Mouse (Mus musculus) lung, postnatal 4 days (tissue): ENCODE results near the gene Nav2.

Source experiments
- DNase-seq, 2 experiments: peaks; one replicate each; pipeline ENCODE4 v3.0.0; 2021

Gene Nav2

DNA sequence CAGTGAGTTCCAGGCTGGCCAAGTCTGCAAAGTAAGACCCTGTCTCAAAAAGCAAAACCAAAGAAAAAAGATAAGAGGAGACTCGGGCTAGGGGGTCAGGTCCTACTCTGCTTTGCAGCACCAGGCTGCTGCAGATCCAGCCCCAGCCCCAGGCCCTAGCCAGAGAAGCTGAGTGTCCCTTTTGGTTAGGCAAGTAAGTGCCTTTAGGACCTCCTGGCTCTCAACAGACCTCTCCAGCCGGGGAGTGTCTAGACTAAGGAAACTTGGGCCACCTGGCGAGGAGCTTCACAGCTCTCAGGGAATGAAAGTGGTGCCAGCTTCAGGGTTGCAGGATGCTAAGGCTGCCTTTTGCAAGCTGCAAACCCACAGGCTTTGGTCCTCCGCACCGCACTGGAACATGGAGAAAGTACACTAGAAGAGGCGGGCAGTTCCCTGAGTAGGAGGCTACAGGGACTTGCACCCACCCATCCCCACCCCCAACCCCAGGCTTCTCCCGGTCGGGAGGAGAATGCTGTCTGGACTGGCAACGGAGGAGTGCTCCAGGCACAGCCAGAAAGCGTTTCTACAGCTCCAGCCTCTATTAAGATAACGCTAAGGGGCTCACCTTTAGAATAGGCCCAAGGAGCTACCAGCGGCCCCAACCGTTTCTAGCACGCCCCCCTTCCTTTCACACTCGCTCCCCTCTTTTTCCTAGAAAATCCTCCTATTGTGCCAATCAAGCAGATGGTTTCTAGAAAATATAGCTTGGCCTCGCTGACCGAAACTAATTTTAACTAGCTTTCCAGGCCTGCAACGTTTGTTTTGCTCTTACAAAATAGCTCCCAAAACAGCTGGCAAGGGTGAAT lies 731.6 kb downstream of the Nav2 start:
- DNase-seq = no peak

DNA sequence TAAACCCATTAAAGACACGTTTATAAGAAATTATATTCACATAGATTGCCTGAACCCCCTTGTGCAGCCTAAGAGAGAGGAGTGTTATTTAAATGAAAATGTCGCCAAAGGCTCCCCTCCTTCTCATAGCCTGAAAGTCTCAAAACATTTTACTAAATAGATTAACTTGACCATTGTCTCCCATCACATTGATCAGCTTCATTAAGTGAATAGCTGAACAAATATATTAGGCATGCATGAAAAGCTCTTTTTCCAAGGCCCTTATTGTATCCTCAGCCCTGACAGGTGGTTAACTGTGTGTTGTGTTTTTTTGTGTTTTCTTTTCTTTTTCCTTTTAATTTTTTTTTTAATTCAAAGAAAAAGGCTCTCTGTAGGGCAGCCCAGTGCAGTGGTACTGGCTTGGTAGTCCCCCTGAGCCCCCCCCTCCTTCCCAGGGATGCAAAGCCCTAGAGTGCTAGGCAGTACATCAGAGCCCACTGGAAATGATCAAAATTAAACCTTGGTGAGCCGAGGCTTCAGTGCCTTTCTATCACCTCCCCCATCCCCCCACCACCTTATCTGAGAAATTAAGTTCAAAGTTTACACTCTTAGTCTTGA lies 732.3 kb downstream of the Nav2 start:
- DNase-seq = no peak
